Mouse (Mus musculus): ENCODE results near the gene Slc6a6. TPM values are rescaled to one million over a fixed set of nuclear protein-coding genes. Genes with fewer than 3 reads are reported as not detected.

Slc6a6 gene
- polyA plus RNA-seq, 1 experiment from 2014 or later: 66.8 TPM

- Histone ChIP-seq H3K9me3 (ENCODE audit: control insufficient read depth, low read length) (no peaks in the 10 kb centered on the region), H3K4me2 (ENCODE audit: low read length) (0 out of 2 replicates have a peak overlapping the region, but pooled peaks have one; percentile 18), H3K27me3 (ENCODE audit: control insufficient read depth, insufficient read depth, low read length) (peaks cover 11% of the 10 kb centered on the region), H3K4me1 (ENCODE audit: control insufficient read depth in 2 of 2, insufficient read depth in 2 of 2, low read length in 2 of 2) (peaks cover 33 to 49% of the 10 kb centered on the region in 2 experiments), H3K36me3 (ENCODE audit: control insufficient read depth, insufficient read depth, low read length) (no peaks in the 10 kb centered on the region), H3K27ac (replicated peaks in 1 of 2; ENCODE audit: control insufficient read depth in 1 of 2, insufficient read depth in 1 of 2, low read depth in 2 of 2, low read length in 2 of 2) (peak overlapping the region in 1 of 2 experiments; percentile 41; a peak in 1 of 4 replicates), H3K4me3 (ENCODE audit: control insufficient read depth in 1 of 2, insufficient read depth in 1 of 2, low read depth in 1 of 2, low read length in 2 of 2) (no peak overlapping the region), H3K9ac (ENCODE audit: low read length) (peak overlapping the region; percentile 18; the same call in 1 of the 2 replicates)
- WGBS: 38% methylated on average over 7 of the region's 7 CpGs
- ATAC-seq (ENCODE audit: insufficient number of reproducible peaks, insufficient read depth, low FRiP score, low read depth): no peak
These were observed 120.3 kb downstream of the Slc6a6 start for GRCm38 (mm10) chr6:91804177-91804576.

- Histone ChIP-seq H3K27me3 (ENCODE audit: control insufficient read depth, insufficient read depth, low read length) (peaks cover 15% of the 10 kb centered on the region), H3K4me3 (ENCODE audit: control insufficient read depth in 1 of 2, insufficient read depth in 1 of 2, low read depth in 1 of 2, low read length in 2 of 2) (peak overlapping the region; percentile 41 to 47), H3K4me2 (ENCODE audit: low read length) (peak overlapping the region; percentile 68), H3K4me1 (ENCODE audit: control insufficient read depth in 2 of 2, insufficient read depth in 2 of 2, low read length in 2 of 2) (peaks cover 26 to 42% of the 10 kb centered on the region in 2 experiments), H3K9ac (ENCODE audit: low read length) (peak overlapping the region; percentile 78), H3K36me3 (ENCODE audit: control insufficient read depth, insufficient read depth, low read length) (no peaks in the 10 kb centered on the region), H3K9me3 (ENCODE audit: control insufficient read depth, low read length) (no peaks in the 10 kb centered on the region), H3K27ac (replicated peaks in 1 of 2; ENCODE audit: control insufficient read depth in 1 of 2, insufficient read depth in 1 of 2, low read depth in 2 of 2, low read length in 2 of 2) (peak overlapping the region; percentile 87 to 89)
- 1% methylated on average over 23 of the region's 23 CpGs for WGBS
- peak; percentile 64 for ATAC-seq (ENCODE audit: insufficient number of reproducible peaks, insufficient read depth, low FRiP score, low read depth)
These were observed 123.3 kb downstream of the Slc6a6 start for GRCm38 (mm10) chr6:91807169-91807568.

- Histone ChIP-seq H3K27me3 (ENCODE audit: control insufficient read depth, insufficient read depth, low read length) (peaks cover 15% of the 10 kb centered on the region), H3K4me3 (ENCODE audit: control insufficient read depth in 1 of 2, insufficient read depth in 1 of 2, low read depth in 1 of 2, low read length in 2 of 2) (no peak overlapping the region), H3K27ac (replicated peaks in 1 of 2; ENCODE audit: control insufficient read depth in 1 of 2, insufficient read depth in 1 of 2, low read depth in 2 of 2, low read length in 2 of 2) (peak overlapping the region in 1 of 2 experiments; percentile 89; a peak in 2 of 4 replicates), H3K36me3 (ENCODE audit: control insufficient read depth, insufficient read depth, low read length) (no peaks in the 10 kb centered on the region), H3K9me3 (ENCODE audit: control insufficient read depth, low read length) (no peaks in the 10 kb centered on the region), H3K9ac (ENCODE audit: low read length) (no peak overlapping the region; the same call in 1 of the 2 replicates), H3K4me1 (ENCODE audit: control insufficient read depth in 2 of 2, insufficient read depth in 2 of 2, low read length in 2 of 2) (peaks cover 26 to 42% of the 10 kb centered on the region in 2 experiments), H3K4me2 (ENCODE audit: low read length) (peak overlapping the region; percentile 68)
- WGBS: 45% methylated on average over 6 of the region's 6 CpGs
- no peak; the same call in 1 of the 2 replicates for ATAC-seq (ENCODE audit: insufficient number of reproducible peaks, insufficient read depth, low FRiP score, low read depth)
These were observed 124.2 kb downstream of the Slc6a6 start for GRCm38 (mm10) chr6:91808022-91808421.

Other genes with a start within 250 kb of the Slc6a6 start
- gene Chchd4, start 210.5 kb upstream of the Slc6a6 start, polyA plus RNA-seq (2014; fragmentation: Nextera tagmentation; extraction: Ambion mirVana): 32.5 TPM in 2 replicates
- gene Tmem43, start 210.3 kb upstream of the Slc6a6 start, polyA plus RNA-seq (2014; fragmentation: Nextera tagmentation; extraction: Ambion mirVana): 27.1 and 27.3 TPM in 2 replicates
- gene Xpc, start 168.2 kb upstream of the Slc6a6 start, polyA plus RNA-seq (2014; fragmentation: Nextera tagmentation; extraction: Ambion mirVana): 9.6 and 12.0 TPM in 2 replicates
- 185 and 193 TPM in 2 replicates for gene Lsm3, start 168.1 kb upstream of the Slc6a6 start, polyA plus RNA-seq (2014; fragmentation: Nextera tagmentation; extraction: Ambion mirVana)
- 6.7 and 7.8 TPM in 2 replicates for gene Grip2, start 143.2 kb downstream of the Slc6a6 start, polyA plus RNA-seq (2014; fragmentation: Nextera tagmentation; extraction: Ambion mirVana)
- 20.9 and 22.0 TPM in 2 replicates for gene Ccdc174, start 194.0 kb downstream of the Slc6a6 start, polyA plus RNA-seq (2014; fragmentation: Nextera tagmentation; extraction: Ambion mirVana)
- 0.28 and 0.72 TPM in 2 replicates for gene 4930590J08Rik, start 218.8 kb downstream of the Slc6a6 start, polyA plus RNA-seq (2014; fragmentation: Nextera tagmentation; extraction: Ambion mirVana)